ENCODE assay signal across 24 mouse cellular contexts in the genomic region with DNA sequence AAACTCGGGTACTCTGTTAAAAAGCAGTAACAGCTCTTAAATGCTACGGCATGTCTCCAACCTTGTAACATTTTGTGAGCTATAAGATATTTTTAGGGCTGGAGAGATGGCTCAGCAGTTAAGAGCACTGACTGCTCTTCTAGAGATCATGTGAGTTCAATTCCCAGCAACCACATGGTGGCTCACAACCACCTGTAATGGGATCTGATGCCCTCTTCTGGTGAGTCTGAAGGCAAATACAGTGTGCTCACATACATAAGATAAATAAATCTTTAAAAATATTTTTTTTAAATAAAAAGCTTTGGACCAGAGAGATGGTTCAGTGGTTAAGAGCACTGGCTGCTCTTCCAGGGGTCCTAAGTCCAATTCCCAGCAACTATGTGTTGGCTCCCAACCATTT.
"Had no signal": no experiment of that assay in that cellular context is flagged by ENCODE, and none has a peak within 500 bp of the region (broad histone marks: within the 10 kb centered on the region; RNA-seq: fewer than 3 reads in every experiment).

No protein-coding gene starts in this region.

- H3K36me3 ChIP-seq: hindbrain, embryonic 10.5 days; hindbrain, embryonic 12.5 days; limb, embryonic 10.5 days; limb, embryonic 12.5 days; liver, embryonic 12.5 days had no signal

- H3K9me3 ChIP-seq: hindbrain, embryonic 10.5 days; hindbrain, embryonic 12.5 days; limb, embryonic 10.5 days; limb, embryonic 12.5 days; liver, embryonic 12.5 days had no signal

- ATAC-seq: hindbrain, embryonic 16.5 days; inflammation-experienced regulatory T-cells, adult 6 months; intestine, embryonic 16.5 days; liver, embryonic 12.5 days had no signal

- H3K27me3 ChIP-seq: hindbrain, embryonic 12.5 days; limb, embryonic 12.5 days had no signal

- DNase-seq: gastrocnemius, adult 2 months; gastrocnemius, postnatal 10 days; gastrocnemius, postnatal 25 days; heart, adult 18-20 months; heart, postnatal 10 days; heart, postnatal 4 days; kidney, adult 18-20 months; kidney, adult 8-10 months; kidney, postnatal 10 days; kidney, postnatal 25 days; kidney, postnatal 4 days had no signal

- H3K9ac ChIP-seq: hindbrain, embryonic 12.5 days; hindbrain, embryonic 14.5 days; limb, embryonic 12.5 days; liver, embryonic 12.5 days; liver, embryonic 14.5 days had no signal

- H3K4me3 ChIP-seq: gastrocnemius, adult 2 months; hindbrain, embryonic 10.5 days; hindbrain, embryonic 12.5 days; layer of hippocampus, adult 2 months; left cerebral cortex, adult 2 months; limb, embryonic 10.5 days; limb, embryonic 12.5 days; liver, embryonic 12.5 days had no signal

- H3K4me2 ChIP-seq: heart, embryonic 11.5 days; hindbrain, embryonic 12.5 days; hindbrain, embryonic 14.5 days; limb, embryonic 12.5 days; liver, embryonic 12.5 days had no signal

- H3K27ac ChIP-seq: gastrocnemius, adult 2 months; hindbrain, embryonic 10.5 days; hindbrain, embryonic 12.5 days; hindbrain, embryonic 14.5 days; layer of hippocampus, adult 2 months; left cerebral cortex, adult 2 months; limb, embryonic 10.5 days; liver, embryonic 12.5 days; liver, embryonic 14.5 days had no signal
